Mouse (Mus musculus): ENCODE data around the gene Phf11c. TPM values are rescaled to one million over a fixed set of nuclear protein-coding genes. Genes with fewer than 3 reads are reported as not detected.
A peak's percentile ranks its signal among the peaks of the same experiment; 100 is the strongest.
"Not testable (repeated sequence)": the region's sequence is repeated elsewhere in the genome, so short reads cannot be mapped to it uniquely, and the experiment has no call there.

Phf11c gene
- total and polyA plus RNA-seq, 2 experiments, result 1.2 to 3.2 TPM

- WGBS, result 87% methylated on average over 2 of the region's 2 CpGs
- no peak overlapping the region for H3K4me3 ChIP-seq (ENCODE audit: insufficient read depth, low read depth, low read length)
Observed at GRCm38 (mm10) chr14:59396999-59397398, 1.8 kb upstream of the Phf11c start.

GRCm38 (mm10) chr14:59390181-59390580, 5.0 kb downstream of the Phf11c start:
- H3K27me3 ChIP-seq (ENCODE audit: control insufficient read depth, insufficient read depth, low read length); H3K4me1 ChIP-seq (ENCODE audit: control insufficient read depth, insufficient read depth, low read length); DNase-seq (ENCODE audit: extremely low read depth, low read depth, low spot score); H3K79me2 ChIP-seq (ENCODE audit: control insufficient read depth, insufficient read depth, low read length); H3K9ac ChIP-seq (ENCODE audit: low read depth, low read length); H3K4me3 ChIP-seq (ENCODE audit: insufficient read depth, low read depth, low read length); H3K27ac ChIP-seq (replicated peaks; ENCODE audit: insufficient read depth, low read depth, low read length): not testable (repeated sequence)
- H3K36me3 ChIP-seq (ENCODE audit: control insufficient read depth, insufficient read depth, low read length), result peaks cover 32% of the 10 kb centered on the region
- 86% methylated on average over 4 of the region's 4 CpGs for WGBS

More at GRCm38 (mm10) chr14:59396999-59397398, 1.8 kb upstream of the Phf11c start:
- H3K36me3 ChIP-seq (ENCODE audit: control insufficient read depth, insufficient read depth, low read length), result peaks cover 38% of the 10 kb centered on the region
- H3K27me3 ChIP-seq (ENCODE audit: control insufficient read depth, insufficient read depth, low read length), result no peaks in the 10 kb centered on the region
- no peaks in the 10 kb centered on the region for H3K79me2 ChIP-seq (ENCODE audit: control insufficient read depth, insufficient read depth, low read length)
- no peak overlapping the region for H3K9ac ChIP-seq (ENCODE audit: low read depth, low read length)
- DNase-seq (ENCODE audit: extremely low read depth, low read depth, low spot score), result no peak
- no peak for TF ChIP-seq CTCF (IDR thresholded peaks at IDR 0.05; ENCODE audit: low read depth, low read length)
- no peaks in the 10 kb centered on the region for H3K4me1 ChIP-seq (ENCODE audit: control insufficient read depth, insufficient read depth, low read length)
- H3K27ac ChIP-seq (replicated peaks; ENCODE audit: insufficient read depth, low read depth, low read length), result no peak overlapping the region

GRCm38 (mm10) chr14:59389532-59389931, 5.6 kb downstream of the Phf11c start:
- Histone ChIP-seq H3K4me1 (ENCODE audit: control insufficient read depth, insufficient read depth, low read length) (no peaks in the 10 kb centered on the region), H3K27ac (replicated peaks; ENCODE audit: insufficient read depth, low read depth, low read length) (no peak overlapping the region)

GRCm38 (mm10) chr14:59370348-59371068, 24.7 kb downstream of the Phf11c start:
- no peaks in the 10 kb centered on the region for H3K4me1 ChIP-seq (ENCODE audit: control insufficient read depth, insufficient read depth, low read length)
- H3K27ac ChIP-seq (replicated peaks; ENCODE audit: insufficient read depth, low read depth, low read length), result no peak overlapping the region
- no peak overlapping the region for H3K4me3 ChIP-seq (ENCODE audit: insufficient read depth, low read depth, low read length)
- no peaks in the 10 kb centered on the region for H3K36me3 ChIP-seq (ENCODE audit: control insufficient read depth, insufficient read depth, low read length)
- no peak for DNase-seq (ENCODE audit: extremely low read depth, low read depth, low spot score)
- no peaks in the 10 kb centered on the region for H3K79me2 ChIP-seq (ENCODE audit: control insufficient read depth, insufficient read depth, low read length)
- no peak for TF ChIP-seq CTCF (IDR thresholded peaks at IDR 0.05; ENCODE audit: low read depth, low read length)
- no peak for TF ChIP-seq POLR2A (IDR thresholded peaks at IDR 0.05; ENCODE audit: extremely low read depth, insufficient read depth, low read length)
- no peak overlapping the region for H3K9ac ChIP-seq (ENCODE audit: low read depth, low read length)
- WGBS, result 91% methylated on average over 25 of the region's 25 CpGs
- no peaks in the 10 kb centered on the region for H3K27me3 ChIP-seq (ENCODE audit: control insufficient read depth, insufficient read depth, low read length)

More at GRCm38 (mm10) chr14:59389532-59389931, 5.6 kb downstream of the Phf11c start:
- H3K79me2 ChIP-seq (ENCODE audit: control insufficient read depth, insufficient read depth, low read length), result no peaks in the 10 kb centered on the region
- TF ChIP-seq POLR2A (IDR thresholded peaks at IDR 0.05; ENCODE audit: extremely low read depth, insufficient read depth, low read length) (no peak), CTCF (IDR thresholded peaks at IDR 0.05; ENCODE audit: low read depth, low read length) (no peak)
- H3K4me3 ChIP-seq (ENCODE audit: insufficient read depth, low read depth, low read length), result no peak overlapping the region
- no peak for DNase-seq (ENCODE audit: extremely low read depth, low read depth, low spot score)
- no peaks in the 10 kb centered on the region for H3K27me3 ChIP-seq (ENCODE audit: control insufficient read depth, insufficient read depth, low read length)
- peaks cover 35% of the 10 kb centered on the region for H3K36me3 ChIP-seq (ENCODE audit: control insufficient read depth, insufficient read depth, low read length)
- no peak overlapping the region for H3K9ac ChIP-seq (ENCODE audit: low read depth, low read length)
- 89% methylated on average over 1 of the region's 1 CpGs for WGBS

GRCm38 (mm10) chr14:59366386-59367105, 28.6 kb downstream of the Phf11c start:
- no peaks in the 10 kb centered on the region for H3K4me1 ChIP-seq (ENCODE audit: control insufficient read depth, insufficient read depth, low read length)
- no peak for DNase-seq (ENCODE audit: extremely low read depth, low read depth, low spot score)
- H3K9ac ChIP-seq (ENCODE audit: low read depth, low read length), result no peak overlapping the region
- no peak overlapping the region for H3K4me3 ChIP-seq (ENCODE audit: insufficient read depth, low read depth, low read length)
- no peaks in the 10 kb centered on the region for H3K79me2 ChIP-seq (ENCODE audit: control insufficient read depth, insufficient read depth, low read length)
- WGBS, result 91% methylated on average over 8 of the region's 8 CpGs
- H3K36me3 ChIP-seq (ENCODE audit: control insufficient read depth, insufficient read depth, low read length), result no peaks in the 10 kb centered on the region
- no peak overlapping the region for H3K27ac ChIP-seq (replicated peaks; ENCODE audit: insufficient read depth, low read depth, low read length)
- H3K27me3 ChIP-seq (ENCODE audit: control insufficient read depth, insufficient read depth, low read length), result no peaks in the 10 kb centered on the region
- TF ChIP-seq CTCF (IDR thresholded peaks at IDR 0.05; ENCODE audit: low read depth, low read length) (no peak), POLR2A (IDR thresholded peaks at IDR 0.05; ENCODE audit: extremely low read depth, insufficient read depth, low read length) (no peak)

- peak within 1 kb of the TSS; percentile 73 for H3K9ac ChIP-seq (ENCODE audit: low read depth, low read length)
- TF ChIP-seq POLR2A (IDR thresholded peaks at IDR 0.05; ENCODE audit: extremely low read depth, insufficient read depth, low read length) (no peak), CTCF (IDR thresholded peaks at IDR 0.05; ENCODE audit: low read depth, low read length) (peak; percentile 40)
- no peaks in the 10 kb centered on the region for H3K4me1 ChIP-seq (ENCODE audit: control insufficient read depth, insufficient read depth, low read length)
- H3K27me3 ChIP-seq (ENCODE audit: control insufficient read depth, insufficient read depth, low read length), result no peaks in the 10 kb centered on the region
- H3K27ac ChIP-seq (replicated peaks; ENCODE audit: insufficient read depth, low read depth, low read length), result peak within 1 kb of the TSS; percentile 89
- no peaks in the 10 kb centered on the region for H3K79me2 ChIP-seq (ENCODE audit: control insufficient read depth, insufficient read depth, low read length)
- H3K4me3 ChIP-seq (ENCODE audit: insufficient read depth, low read depth, low read length), result peak within 1 kb of the TSS; percentile 61
- WGBS, result 62% methylated on average over 6 of the region's 6 CpGs
- no peaks in the 10 kb centered on the region for H3K36me3 ChIP-seq (ENCODE audit: control insufficient read depth, insufficient read depth, low read length)
- peak; percentile 56 for DNase-seq (ENCODE audit: extremely low read depth, low read depth, low spot score)
Observed at GRCm38 (mm10) chr14:59365244-59365644, 29.9 kb downstream of the Phf11c start, which contains the start of gene Phf11d. Gene Phf11d, minus strand, starts transcription at chr14:59365470.

GRCm38 (mm10) chr14:59341189-59341588, 54.0 kb downstream of the Phf11c start, which contains the start of gene Phf11b:
Gene Phf11b, minus strand, starts transcription at chr14:59341351.
- not testable (repeated sequence) for H3K4me1 ChIP-seq (ENCODE audit: control insufficient read depth, insufficient read depth, low read length); H3K36me3 ChIP-seq (ENCODE audit: control insufficient read depth, insufficient read depth, low read length); H3K27me3 ChIP-seq (ENCODE audit: control insufficient read depth, insufficient read depth, low read length); H3K79me2 ChIP-seq (ENCODE audit: control insufficient read depth, insufficient read depth, low read length)
- 69% methylated on average over 1 of the region's 1 CpGs for WGBS
- H3K27ac ChIP-seq (replicated peaks; ENCODE audit: insufficient read depth, low read depth, low read length), result 0 out of 2 replicates have a peak within 1 kb of the TSS, but pooled peaks have one; percentile 24
- H3K9ac ChIP-seq (ENCODE audit: low read depth, low read length), result 0 out of 2 replicates have a peak within 1 kb of the TSS, but pooled peaks have one; percentile 54
- H3K4me3 ChIP-seq (ENCODE audit: insufficient read depth, low read depth, low read length), result peak within 1 kb of the TSS; percentile 35; the same call in 1 of the 2 replicates
- DNase-seq (ENCODE audit: extremely low read depth, low read depth, low spot score), result peak; percentile 14

Measured in liver, adult 2 months (tissue).